Mouse (Mus musculus): Measurements from ENCODE around the gene Polk. TPM values are rescaled to one million over a fixed set of nuclear protein-coding genes. Genes with fewer than 3 reads are reported as not detected.

Polk gene
- total RNA-seq, 2 experiments from 2014 or later = 13.5 to 14.3 TPM

DNA sequence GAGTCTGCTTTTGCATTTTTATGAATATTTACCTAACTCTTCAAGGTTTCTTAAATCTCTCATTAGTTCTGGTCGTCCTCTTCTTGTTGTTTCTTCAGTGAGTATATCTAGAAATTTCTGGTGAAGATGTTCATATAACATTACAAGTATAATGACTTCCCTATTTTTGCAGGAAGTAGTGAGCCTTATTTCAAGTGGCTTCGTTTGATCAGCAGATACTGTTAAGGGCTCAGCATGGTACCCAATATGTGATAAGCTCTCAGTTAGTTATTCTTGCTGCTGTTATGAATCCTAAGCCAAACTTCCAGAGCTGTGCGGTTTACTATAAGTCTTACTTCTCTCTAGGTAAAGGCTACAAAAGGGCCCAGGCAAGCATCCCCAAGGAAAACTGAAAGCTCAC lies 12.8 kb downstream of the Polk start:
- DNase-seq (ENCODE audit: low spot score in 2 of 2) = no peak

DNA sequence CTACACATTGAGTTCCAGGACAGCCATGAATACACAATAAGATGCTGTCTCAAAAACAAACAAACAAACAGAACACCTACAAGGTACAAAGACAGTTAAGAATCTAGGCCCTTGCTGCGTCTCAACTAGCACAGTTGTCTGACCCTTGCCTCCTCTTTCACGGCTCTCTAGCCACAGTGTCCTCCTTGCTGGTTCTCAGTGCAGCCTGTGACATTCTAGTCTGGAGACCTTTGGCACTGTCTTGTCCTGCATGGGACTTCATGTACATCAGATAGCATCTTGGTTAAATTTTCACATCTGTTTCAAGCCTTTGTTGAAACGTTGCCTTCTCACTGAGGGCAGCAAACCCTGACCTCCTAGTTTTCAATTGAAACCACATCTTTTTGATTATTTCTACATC lies 13.6 kb downstream of the Polk start:
- DNase-seq (ENCODE audit: low spot score in 2 of 2) = no peak

DNA sequence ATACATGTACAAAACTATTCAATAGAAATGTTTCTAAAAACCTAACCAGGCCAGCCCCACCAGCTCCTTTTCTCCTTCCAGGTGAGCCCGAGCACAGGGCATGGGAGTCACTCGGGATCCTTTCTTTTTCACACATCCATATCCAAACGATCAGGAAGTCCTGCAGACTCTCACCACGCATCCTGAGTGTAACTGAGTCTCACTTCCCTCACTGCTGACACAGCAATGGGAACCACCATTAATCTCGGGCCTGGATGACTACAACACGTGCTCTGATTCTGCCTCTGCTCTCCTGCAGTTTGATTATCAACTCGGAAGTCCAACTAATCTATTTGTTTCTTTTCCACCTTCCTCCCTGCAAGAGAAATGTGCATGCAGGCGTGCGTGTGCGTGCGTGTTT lies 14.5 kb downstream of the Polk start:
- DNase-seq (ENCODE audit: low spot score in 2 of 2) = no peak

DNA sequence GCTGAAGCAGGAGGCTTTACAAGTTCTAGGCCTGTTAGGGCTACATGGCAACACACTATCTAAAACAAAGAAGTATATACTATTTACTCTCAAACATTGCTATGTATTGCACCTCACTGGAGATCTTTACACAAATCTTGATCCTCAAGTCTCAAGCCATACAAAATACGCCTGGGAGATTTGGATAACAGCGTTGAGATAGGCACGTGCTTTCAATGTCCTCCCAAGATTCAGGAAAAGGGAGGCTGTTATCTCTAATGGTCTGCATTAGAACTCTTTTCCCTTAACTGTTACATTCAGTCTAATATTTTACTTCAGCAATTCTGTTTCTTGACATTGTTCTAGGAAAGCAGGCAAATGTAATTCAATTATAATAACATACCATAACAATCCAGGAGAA lies 15.4 kb downstream of the Polk start:
- DNase-seq (ENCODE audit: low spot score in 2 of 2) = no peak

DNA sequence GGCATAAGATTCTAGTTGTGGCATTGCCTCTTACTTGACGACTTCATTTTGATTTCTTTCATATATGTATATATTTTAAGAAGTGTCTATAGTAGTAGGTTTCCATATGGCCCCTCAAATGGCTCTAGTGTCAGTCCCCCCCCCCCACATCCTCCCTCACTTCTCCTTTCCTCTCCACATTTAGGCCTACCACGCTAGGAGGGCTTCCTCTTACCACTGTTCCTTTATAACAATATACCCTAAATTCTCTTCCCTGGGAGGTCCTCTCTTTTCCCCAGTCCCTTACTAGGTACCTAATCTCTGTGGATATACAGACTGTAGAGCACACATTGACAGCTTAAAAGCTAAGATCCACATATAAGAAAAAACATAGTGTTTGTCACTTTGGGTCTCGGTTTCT lies 21.1 kb downstream of the Polk start:
- no peak for DNase-seq (ENCODE audit: low spot score in 2 of 2)

DNA sequence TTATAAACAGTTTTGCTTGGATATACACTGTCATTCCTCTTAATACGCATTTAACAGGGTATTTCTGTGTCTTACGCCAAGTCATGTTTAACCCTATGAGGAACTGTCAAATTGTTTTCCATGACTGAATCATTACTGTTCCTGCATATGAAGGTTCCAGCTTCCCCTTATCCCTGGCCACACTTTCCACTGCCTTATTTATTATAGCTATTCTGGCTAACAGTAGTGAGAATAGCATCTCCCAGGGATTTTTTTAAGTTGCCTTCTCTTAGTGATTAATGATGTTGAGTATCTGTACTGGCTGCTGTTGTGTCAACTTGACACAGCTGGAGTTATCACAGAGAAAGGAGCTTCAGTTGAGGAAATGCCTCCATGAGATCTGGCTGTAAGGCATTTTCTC lies 25.0 kb downstream of the Polk start:
- no peak for DNase-seq (ENCODE audit: low spot score in 2 of 2)

DNA sequence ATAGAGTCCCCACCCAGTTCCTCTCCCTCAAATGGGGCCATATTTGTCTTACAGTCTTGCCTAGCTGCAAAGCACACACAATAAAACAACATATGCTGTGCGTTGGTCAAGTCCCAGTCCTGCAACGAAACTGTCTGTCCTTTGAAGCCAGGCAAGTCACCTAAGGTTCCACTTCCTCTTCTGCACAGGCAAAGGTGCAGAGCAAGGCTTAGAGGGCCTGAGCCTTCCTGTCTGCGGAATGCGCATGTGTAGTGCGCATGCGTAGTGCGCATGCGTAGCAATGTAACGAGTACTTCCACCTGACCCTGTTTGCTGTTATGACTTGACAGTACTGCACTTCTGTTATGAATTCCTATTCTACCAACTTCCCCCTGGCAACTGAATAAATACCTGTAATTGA lies 26.1 kb downstream of the Polk start:
- no peak for DNase-seq (ENCODE audit: low spot score in 2 of 2)

DNA sequence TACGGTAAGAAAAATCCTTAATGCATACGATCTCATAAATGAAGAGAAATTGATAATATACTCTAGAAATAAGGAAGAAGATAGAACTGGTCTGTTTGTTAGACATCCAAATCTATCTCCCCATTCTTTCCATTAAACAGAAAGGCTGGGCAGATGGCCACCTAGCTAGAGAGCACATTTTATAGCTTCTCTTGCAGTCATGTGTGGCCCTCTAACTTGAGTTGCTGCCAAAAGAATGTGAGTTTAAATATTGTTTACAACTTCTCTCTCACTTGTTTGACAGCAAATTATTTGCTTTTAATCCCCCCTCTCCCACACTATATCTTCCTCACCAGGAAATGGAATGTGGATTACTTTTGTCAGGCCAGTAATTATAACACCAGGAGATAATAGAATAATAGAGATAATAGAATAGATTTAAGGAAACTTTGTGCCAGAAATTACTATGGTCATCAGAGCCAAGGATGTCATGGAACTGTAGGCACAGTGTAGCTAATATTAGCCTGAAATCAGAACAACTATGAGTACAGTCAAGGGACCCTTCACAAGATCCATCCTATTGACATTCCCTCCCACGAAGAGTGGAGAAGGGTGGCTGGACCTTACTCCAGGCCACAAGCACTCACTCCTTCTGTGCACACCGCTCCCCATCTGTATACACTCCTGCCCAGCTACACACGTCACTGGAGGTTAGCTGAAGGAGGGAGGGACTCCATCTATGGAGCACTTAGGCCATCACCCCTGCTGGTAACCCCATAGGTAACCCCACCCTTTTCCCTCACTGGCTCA lies 28.0 kb downstream of the Polk start:
- no peak for DNase-seq (ENCODE audit: low spot score in 2 of 2)

DNA sequence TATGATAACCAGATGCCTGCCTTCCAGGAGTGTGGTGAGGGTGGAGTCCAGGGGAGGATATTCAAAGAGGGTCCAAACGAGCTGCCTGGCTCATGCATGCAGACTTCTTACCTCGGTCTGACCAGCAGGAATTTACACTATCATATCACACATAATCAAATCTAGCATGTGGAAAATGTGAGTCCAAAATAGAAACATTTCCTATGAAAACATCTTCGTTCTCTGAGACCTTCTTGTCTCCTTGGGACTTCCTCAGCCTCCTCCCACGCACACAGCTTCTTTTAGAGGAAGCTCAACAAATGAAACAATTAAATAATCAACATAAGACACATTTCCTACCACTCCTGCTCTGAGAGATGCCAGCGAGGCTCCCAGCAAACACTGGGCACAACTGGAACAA lies 30.5 kb downstream of the Polk start:
- DNase-seq (ENCODE audit: low spot score in 2 of 2) = no peak

DNA sequence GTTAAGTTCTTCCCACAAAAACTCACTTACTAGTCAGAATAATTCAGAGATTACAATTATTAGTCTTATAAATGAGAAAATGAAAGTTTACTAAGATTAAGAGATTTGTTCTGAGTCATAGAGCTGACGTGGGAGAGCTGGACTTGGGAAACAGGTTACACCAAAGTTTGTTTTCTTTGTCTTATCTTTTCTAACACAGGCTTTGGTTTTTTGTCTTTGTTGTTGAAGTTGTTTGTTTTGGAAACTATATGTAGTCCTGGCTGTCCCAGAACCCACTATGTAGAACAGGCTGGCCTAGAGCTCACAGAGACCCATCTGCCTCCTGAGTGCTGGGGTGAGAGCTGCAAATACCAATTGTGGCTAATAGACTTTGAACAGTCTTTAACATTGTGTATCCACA lies 31.1 kb downstream of the Polk start:
- no peak for DNase-seq (ENCODE audit: low spot score in 2 of 2)

DNA sequence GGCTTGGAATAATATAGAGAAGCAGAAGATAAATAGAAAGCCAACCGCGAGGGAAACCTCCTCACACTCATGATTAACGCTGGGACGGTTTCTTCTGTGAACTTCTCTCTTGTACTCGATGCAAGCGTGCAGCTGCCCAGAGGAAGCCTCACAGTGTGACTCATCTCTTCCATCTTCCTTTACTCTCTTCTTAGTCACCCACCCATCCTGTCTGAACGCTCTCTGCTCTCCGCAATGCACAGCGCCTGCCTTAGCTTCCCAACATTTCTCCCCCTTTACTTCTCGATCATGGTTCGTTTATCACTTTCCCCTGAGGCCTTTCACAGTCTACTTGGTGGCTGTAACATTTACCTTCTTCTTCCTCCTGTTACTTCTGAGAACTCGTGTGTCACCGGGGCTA lies 31.7 kb downstream of the Polk start:
- DNase-seq (ENCODE audit: low spot score in 2 of 2) = no peak

DNA sequence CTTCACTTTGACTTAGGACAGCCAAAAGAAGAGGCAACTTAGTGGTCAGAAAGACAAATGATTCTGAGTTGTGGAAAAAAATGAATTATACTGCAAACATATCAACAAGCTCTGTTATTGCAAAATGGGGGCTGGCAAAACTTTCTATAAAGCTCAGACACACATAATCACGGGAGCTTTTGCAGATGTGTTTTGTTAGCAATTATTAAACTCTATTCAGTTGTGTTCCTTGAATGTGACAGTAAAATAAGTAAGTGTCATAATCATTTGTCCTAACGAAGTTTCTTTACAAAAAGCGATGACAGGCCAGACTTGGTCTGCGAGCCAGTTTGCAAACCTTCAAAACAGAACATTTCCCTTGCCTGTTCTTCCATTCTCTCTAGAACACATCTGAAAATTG lies 34.8 kb downstream of the Polk start:
- DNase-seq (ENCODE audit: low spot score in 2 of 2) = no peak

DNA sequence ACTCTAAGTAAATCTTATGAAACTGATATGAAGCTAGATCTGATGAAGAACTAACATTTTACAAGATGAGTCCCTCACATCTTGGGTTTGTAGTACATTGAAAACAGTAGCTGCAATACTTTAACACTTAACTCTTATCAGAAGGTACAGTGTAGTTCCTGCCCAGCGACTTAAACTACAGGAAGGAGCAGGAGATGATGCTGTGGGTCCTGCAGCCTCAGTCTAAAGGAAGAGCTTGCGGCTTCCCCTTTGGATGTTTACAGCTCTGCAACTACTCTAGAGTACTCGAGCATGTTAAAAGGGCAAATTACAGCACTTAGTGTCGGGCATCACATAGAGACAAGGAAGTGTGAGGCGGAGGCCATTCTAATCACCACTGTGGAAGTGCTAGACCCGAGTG lies 36.1 kb downstream of the Polk start:
- no peak for DNase-seq (ENCODE audit: low spot score in 2 of 2)

DNA sequence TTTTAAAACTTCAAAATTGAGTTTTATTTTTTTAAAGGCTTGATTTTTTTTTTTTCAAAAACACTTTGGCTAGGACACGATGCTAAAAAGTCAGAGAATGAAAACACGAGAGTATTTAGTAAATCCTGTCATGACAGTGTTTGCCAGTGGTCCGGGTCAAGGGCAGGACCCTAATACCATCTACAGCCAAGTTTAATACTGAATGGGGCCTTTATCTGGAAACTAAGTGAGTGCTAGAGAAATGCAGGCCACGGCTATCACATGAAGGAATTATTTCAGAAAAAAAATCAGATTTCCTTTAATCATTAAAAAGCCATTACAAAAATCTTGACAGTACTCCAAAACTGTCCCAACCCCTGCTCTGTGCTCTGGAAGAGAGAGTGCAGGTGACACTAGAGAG lies 36.7 kb downstream of the Polk start:
- no peak for DNase-seq (ENCODE audit: low spot score in 2 of 2)

DNA sequence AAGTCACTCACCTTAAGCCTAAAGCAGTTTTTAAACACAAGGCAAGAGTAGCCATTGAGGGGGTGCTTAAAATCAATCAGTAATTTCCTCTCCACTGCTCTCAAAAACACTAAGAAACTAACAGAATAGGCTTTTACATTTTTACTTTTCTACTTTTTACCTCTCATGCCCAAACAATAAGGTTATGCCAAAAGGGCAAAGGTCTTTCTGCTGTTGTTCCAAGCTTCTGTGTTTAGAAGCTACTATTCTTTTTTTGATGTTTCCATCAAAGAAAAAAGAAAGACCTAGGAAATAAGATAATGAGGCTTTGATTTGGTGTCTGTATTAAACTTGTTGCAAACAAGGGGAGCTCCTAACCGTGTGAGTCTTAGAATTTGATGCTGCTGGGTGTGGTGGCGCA lies 42.5 kb downstream of the Polk start:
- DNase-seq (ENCODE audit: low spot score in 2 of 2) = no peak

DNA sequence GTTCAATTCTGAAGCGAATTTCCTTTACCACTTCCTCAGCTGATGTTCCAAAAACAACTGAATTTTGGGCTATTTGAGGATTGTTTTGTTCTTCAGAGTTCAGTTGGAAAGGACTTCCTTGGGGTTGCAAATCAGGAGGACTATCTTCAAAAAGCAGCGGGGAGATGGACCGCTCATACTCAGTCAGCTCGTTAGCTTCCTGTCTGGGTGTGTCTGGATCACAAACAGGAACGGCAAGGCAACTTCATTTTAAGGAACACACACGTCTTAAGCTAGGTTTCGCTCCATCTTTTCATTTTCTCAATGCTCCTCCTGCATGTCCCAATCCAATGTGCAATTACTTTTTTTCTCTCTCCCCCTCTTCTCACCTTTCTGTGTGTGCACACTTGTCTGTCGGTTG lies 45.7 kb downstream of the Polk start:
- no peak for DNase-seq (ENCODE audit: low spot score in 2 of 2)

DNA sequence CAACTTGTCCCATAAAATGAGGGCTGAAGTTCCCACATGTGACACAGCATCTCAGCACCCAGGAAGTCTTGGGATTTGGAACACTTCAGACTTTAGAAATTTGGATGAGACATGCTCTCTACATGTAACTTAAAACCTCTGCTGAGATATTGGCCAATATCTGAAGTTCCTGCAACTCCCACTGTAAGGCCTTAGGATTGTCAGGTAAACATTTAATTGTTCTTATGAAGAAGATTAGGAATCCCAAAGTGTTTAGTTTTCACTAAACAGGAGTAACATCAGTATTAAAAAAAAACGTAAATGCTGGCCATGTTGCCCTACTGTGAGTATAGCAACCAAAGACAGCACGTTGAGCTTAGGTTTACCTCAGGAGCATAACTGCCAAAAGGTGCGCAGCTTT lies 51.9 kb downstream of the Polk start, which contains the start of gene Gm17622:
Gm17622 (plus strand) TSS at position 301 of the 400 bp plus-strand sequence.
- no peak for DNase-seq (ENCODE audit: low spot score in 2 of 2)

DNA sequence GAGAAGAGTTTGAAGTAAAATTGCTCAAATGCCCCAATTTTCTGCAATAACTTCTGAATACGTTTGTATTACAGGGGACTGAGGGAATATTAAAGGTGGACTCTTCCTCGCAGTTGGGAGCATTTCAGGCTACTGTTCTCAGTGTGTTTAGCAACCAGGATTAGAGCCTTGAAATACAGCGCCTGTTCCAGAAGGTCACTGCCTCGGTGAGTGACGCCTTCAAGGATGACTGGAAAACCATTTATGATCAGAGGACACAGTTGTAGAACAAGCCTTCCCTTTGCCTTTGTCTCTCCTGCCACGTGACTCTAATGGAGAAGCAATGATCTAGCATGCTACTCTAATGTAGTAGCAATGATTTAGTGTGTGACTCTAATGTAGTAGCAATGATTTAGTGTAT lies 54.4 kb downstream of the Polk start:
- no peak for DNase-seq (ENCODE audit: low spot score in 2 of 2)

DNA sequence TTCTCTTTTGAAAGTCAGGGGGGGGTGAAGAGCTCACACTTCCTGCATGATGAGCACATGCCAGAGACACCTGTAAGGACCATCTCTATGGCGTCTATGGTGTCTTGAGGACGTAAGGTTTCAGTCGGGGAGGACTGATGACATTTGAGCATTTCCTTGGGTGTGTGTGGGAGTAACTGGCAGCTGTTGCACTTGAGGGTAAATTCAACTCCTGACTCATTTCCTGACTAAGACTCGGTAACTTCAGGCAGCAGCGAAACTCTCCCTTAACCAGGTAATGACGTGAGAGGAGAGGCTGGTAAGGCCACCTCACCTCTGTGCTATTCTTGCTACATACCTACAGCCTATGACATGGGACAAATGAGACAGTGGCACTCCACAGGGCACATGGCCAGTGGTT lies 55.1 kb downstream of the Polk start:
- DNase-seq (ENCODE audit: low spot score in 2 of 2) = no peak

DNA sequence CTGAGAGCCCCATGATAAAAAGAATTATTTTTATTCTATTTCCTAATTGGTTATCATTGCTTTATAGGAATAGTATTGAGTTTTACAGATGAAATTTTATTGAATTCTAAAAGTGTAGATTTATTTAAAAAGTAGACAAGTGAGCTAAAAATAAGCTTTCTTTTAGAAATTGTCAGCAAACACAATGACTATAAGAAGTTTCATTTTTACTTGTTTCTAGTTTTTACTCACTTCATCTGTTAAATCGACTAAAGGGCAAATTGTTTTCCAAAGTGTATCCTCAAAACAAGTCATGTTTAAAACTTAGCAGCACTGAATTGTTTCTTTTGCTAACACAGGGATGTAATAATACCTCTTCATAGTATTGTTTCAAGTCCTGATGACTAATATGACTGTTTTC lies 63.4 kb downstream of the Polk start:
- no peak for DNase-seq (ENCODE audit: low spot score in 2 of 2)

DNA sequence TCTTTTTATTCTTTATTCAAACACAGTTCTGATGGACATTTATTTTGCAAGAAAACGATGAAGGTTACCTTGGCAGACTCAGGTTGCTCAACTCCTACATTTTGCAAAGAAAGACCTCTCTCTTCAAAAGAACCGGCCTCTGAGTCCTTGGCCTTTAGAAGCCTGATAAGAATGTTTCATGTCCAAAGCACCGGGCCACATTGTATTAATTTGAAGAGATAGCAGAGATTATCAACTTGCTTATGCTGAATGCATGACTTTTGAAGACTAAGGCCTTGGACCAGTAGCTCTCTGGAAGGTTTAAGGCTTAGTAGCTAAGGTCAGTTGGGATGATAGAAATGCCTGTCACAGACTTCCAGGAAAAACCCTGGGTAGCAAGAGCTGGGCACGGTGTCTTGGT lies 65.2 kb downstream of the Polk start:
- no peak for DNase-seq (ENCODE audit: low spot score in 2 of 2)

DNA sequence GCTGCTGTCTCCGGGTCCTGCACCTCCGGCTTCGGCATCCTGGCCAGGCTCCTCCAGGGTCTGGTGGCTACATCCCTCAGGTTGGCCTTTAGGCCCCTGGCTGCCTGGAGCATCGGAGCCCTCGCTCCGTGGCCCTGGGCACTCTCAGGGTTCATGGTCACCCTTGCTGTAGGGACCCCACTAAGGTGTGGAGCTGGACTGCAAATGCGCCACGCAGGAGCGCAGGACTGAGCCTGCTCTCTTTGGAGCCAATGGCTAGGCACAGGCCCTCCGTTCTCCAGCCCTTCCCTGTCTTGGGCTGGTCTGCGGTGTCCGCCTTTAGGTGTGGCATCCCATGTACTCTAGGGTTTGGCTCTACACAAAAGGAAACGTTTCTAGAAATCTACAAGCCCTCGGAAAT lies 71.4 kb downstream of the Polk start, which contains the start of gene Ankdd1b:
Ankdd1b (minus strand) TSS at position 242 of the 400 bp plus-strand sequence.
- DNase-seq (ENCODE audit: low spot score in 2 of 2) = no peak

DNA sequence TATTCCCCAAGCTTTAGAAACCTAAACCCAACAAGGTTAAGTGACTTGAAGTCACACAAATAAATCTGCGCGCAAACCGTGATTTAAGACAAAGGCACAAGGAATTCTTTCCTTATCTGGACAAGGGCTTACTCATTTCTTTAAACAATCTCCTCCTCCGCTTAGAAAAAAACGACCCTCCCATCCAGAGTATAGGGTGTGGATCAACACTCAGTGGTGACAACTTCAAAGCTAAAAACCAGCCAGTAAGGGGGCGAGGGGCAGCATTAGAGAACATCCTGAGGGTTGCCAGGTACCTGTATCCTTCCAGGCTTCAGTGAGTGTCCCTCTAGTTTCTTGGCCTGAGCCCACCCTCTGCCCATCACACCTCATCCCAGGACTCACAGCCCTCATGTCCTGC lies 71.8 kb downstream of the Polk start:
- DNase-seq (ENCODE audit: low spot score in 2 of 2) = no peak

DNA sequence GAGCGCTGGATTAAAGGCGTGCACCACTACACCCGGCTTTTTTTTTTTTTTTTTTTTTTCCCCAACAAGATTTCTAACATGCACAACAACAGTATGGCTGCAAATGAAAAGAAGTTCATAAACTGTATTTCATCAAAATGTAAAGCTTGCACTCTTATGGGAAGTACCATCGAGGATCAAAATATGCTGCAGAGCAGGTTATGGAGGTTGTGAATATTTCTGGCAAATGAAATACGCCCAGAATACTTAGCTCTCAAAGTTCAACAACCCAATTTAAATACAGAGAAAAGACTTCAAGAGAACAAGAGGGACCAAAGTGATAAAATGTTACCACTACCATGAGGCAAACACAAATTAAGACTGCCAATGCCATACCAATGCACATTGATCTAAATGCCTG lies 73.7 kb downstream of the Polk start:
- no peak for DNase-seq (ENCODE audit: low spot score in 2 of 2)
